Mouse (Mus musculus) A20 (cell line): Measurements from ENCODE around the gene Grid2.

ENCODE experiments used
- DNase-seq: peaks from one replicate; pipeline ENCODE4 v3.0.0-alpha.2; 2011; ENCODE audit warnings: low read depth, low spot score

Grid2 gene

GRCm38 (mm10) chr6:64308631-64309030 is 1053.0 kb downstream of the Grid2 start:
- DNase-seq, result no peak

GRCm38 (mm10) chr6:64313132-64313531 is 1057.5 kb downstream of the Grid2 start:
- DNase-seq, result no peak

GRCm38 (mm10) chr6:64326936-64327335 is 1071.3 kb downstream of the Grid2 start:
- DNase-seq, result no peak

GRCm38 (mm10) chr6:64327876-64328275 is 1072.2 kb downstream of the Grid2 start:
- no peak for DNase-seq

GRCm38 (mm10) chr6:64398413-64399098 is 1142.9 kb downstream of the Grid2 start:
- no peak for DNase-seq

- DNase-seq, result no peak
These were observed 1172.0 kb downstream of the Grid2 start for GRCm38 (mm10) chr6:64427658-64428057.

- DNase-seq, result no peak
These were observed 1173.2 kb downstream of the Grid2 start for GRCm38 (mm10) chr6:64428898-64429297.

GRCm38 (mm10) chr6:64448127-64448526 is 1192.5 kb downstream of the Grid2 start:
- no peak for DNase-seq

GRCm38 (mm10) chr6:64448864-64449355 is 1193.2 kb downstream of the Grid2 start:
- DNase-seq, result no peak

GRCm38 (mm10) chr6:64450770-64451169 is 1195.1 kb downstream of the Grid2 start:
- DNase-seq, result no peak

GRCm38 (mm10) chr6:64479884-64480283 is 1224.2 kb downstream of the Grid2 start:
- no peak for DNase-seq

GRCm38 (mm10) chr6:64480592-64480991 is 1224.9 kb downstream of the Grid2 start:
- DNase-seq, result no peak

- DNase-seq, result no peak
These were observed 1234.8 kb downstream of the Grid2 start for GRCm38 (mm10) chr6:64490313-64491067.

- DNase-seq, result no peak
These were observed 1248.7 kb downstream of the Grid2 start for GRCm38 (mm10) chr6:64504394-64504793.

- DNase-seq, result no peak
These were observed 1286.5 kb downstream of the Grid2 start for GRCm38 (mm10) chr6:64542168-64542567.

GRCm38 (mm10) chr6:64553645-64554044 is 1298.0 kb downstream of the Grid2 start:
- no peak for DNase-seq

- no peak for DNase-seq
These were observed 1299.5 kb downstream of the Grid2 start for GRCm38 (mm10) chr6:64555220-64555619.

GRCm38 (mm10) chr6:64568599-64568998 is 1312.9 kb downstream of the Grid2 start:
- DNase-seq, result peak; percentile 25

GRCm38 (mm10) chr6:64581338-64581737 is 1325.7 kb downstream of the Grid2 start:
- no peak for DNase-seq

GRCm38 (mm10) chr6:64588487-64589205 is 1333.0 kb downstream of the Grid2 start:
- DNase-seq, result no peak

- no peak for DNase-seq
These were observed 1340.6 kb downstream of the Grid2 start for GRCm38 (mm10) chr6:64596261-64596660.

- no peak for DNase-seq
These were observed 1341.2 kb downstream of the Grid2 start for GRCm38 (mm10) chr6:64596835-64597234.
